In genomic region chr2:14571300-14571699, GRCm38 (mm10) we compare ENCODE assay signal across 17 mouse cellular contexts. TPM values are rescaled to one million over a fixed set of nuclear protein-coding genes. Genes with fewer than 3 reads are reported as not detected.
"Had no signal": no experiment of that assay in that cellular context is flagged by ENCODE, and none has a peak within 500 bp of the region (broad histone marks: within the 10 kb centered on the region; RNA-seq: fewer than 3 reads in every experiment).

No protein-coding gene starts in this region.

- H3K27me3 ChIP-seq: lung, embryonic 15.5 days; midbrain, embryonic 13.5 days; midbrain, embryonic 15.5 days; neural tube, embryonic 12.5 days; stomach, embryonic 15.5 days had no signal

- H3K9ac ChIP-seq: lung, embryonic 15.5 days; midbrain, embryonic 13.5 days; midbrain, embryonic 15.5 days; neural tube, embryonic 12.5 days; stomach, embryonic 15.5 days had no signal

- H3K27ac ChIP-seq: lung, embryonic 15.5 days; macrophage; midbrain, embryonic 13.5 days; midbrain, embryonic 15.5 days; neural tube, embryonic 12.5 days; stomach, embryonic 15.5 days; stomach, postnatal 0 days had no signal

- H3K36me3 ChIP-seq: lung, embryonic 15.5 days; midbrain, embryonic 13.5 days; midbrain, embryonic 15.5 days; neural tube, embryonic 12.5 days; stomach, embryonic 15.5 days had no signal

- H3K9me3 ChIP-seq: lung, embryonic 15.5 days; megakaryocyte, embryonic 14.5 days; midbrain, embryonic 13.5 days; midbrain, embryonic 15.5 days; neural tube, embryonic 12.5 days; stomach, embryonic 15.5 days had no signal

- ATAC-seq: lung, postnatal 0 days; midbrain, embryonic 13.5 days; midbrain, embryonic 15.5 days had no signal

- H3K4me1 ChIP-seq: lung, embryonic 15.5 days; megakaryocyte, embryonic 14.5 days; midbrain, embryonic 13.5 days; midbrain, embryonic 15.5 days; neural tube, embryonic 12.5 days; stomach, embryonic 15.5 days had no signal

- DNase-seq: lung, adult 2 months; lung, postnatal 14 days; lung, postnatal 36 days; right cerebral cortex, postnatal 14 days; thymus, adult 2 months; thymus, postnatal 25 days; thymus, postnatal 4 days had no signal

- H3K4me3 ChIP-seq: lung, embryonic 15.5 days; megakaryocyte, embryonic 14.5 days; midbrain, embryonic 13.5 days; midbrain, embryonic 15.5 days; neural tube, embryonic 12.5 days; stomach, embryonic 15.5 days had no signal

- H3K4me2 ChIP-seq: lung, embryonic 15.5 days; midbrain, embryonic 11.5 days; midbrain, embryonic 13.5 days; midbrain, embryonic 15.5 days; neural tube, embryonic 12.5 days; stomach, embryonic 15.5 days had no signal

RNA-seq across cellular contexts. Expression of gene Cacnb2, which starts 31.6 kb away (rescaled TPM):
- polyA plus RNA-seq: macrophage had no signal
